Mouse (Mus musculus) intestine, postnatal 0 days (tissue): ENCODE data around the gene Fignl2. TPM values are rescaled to one million over a fixed set of nuclear protein-coding genes. Genes with fewer than 3 reads are reported as not detected.

Experiments
- ATAC-seq: fragments of 200-750 bp; cut with Nextera tagmentation; 2 replicates; pipeline ENCODE4 v1.8.0; 2017; ENCODE audit warnings: mild to moderate bottlenecking, moderate TSS enrichment, moderate library complexity
- H3K27ac ChIP-seq: fragments of 300-500 bp; sonication (generic); 2 replicates; pipeline ENCODE4 v1.5.1; 2014; ENCODE audit warnings: mild to moderate bottlenecking, low read depth, low read length, moderate library complexity
- H3K27me3 ChIP-seq: fragments of 300-500 bp; sonication (generic); replicated peaks from 2 replicates; pipeline ENCODE4 v1.6.1; 2014; ENCODE audit warnings: low read length, mixed read lengths; ENCODE audit not compliant: control insufficient read depth, insufficient read depth
- H3K36me3 ChIP-seq: fragments of 300-500 bp; sonication (generic); 2 replicates; pipeline ENCODE4 v1.6.1; 2014; ENCODE audit warnings: mild to moderate bottlenecking, moderate library complexity; ENCODE audit not compliant: control insufficient read depth, insufficient read depth
- H3K4me1 ChIP-seq: fragments of 300-500 bp; sonication (generic); replicated peaks from 2 replicates; pipeline ENCODE4 v1.6.1; 2014; ENCODE audit warnings: antibody characterized with exemption, low read length, mixed read lengths; ENCODE audit not compliant: control insufficient read depth, insufficient read depth
- H3K4me2 ChIP-seq: fragments of 300-500 bp; sonication (generic); replicated peaks from 2 replicates; pipeline ENCODE4 v1.6.1; 2014; ENCODE audit warnings: low read depth, mild to moderate bottlenecking, moderate library complexity
- H3K4me3 ChIP-seq: fragments of 300-500 bp; sonication (generic); 2 replicates; pipeline ENCODE4 v1.5.1; 2014; ENCODE audit warnings: low read depth, low read length
- H3K9ac ChIP-seq: fragments of 300-500 bp; sonication (generic); 2 replicates; pipeline ENCODE4 v1.6.1; 2014; ENCODE audit warnings: mild to moderate bottlenecking, low read depth, low read length
- H3K9me3 ChIP-seq: fragments of 300-500 bp; sonication (generic); 2 replicates; pipeline ENCODE4 v1.6.1; 2016; ENCODE audit warnings: mixed run types; ENCODE audit not compliant: control insufficient read depth
- CTCF ChIP-seq: sonication (generic); IDR thresholded peaks from 2 replicates; pipeline ENCODE4 v1.5.1; 2016; ENCODE audit warnings: low read depth, mild to moderate bottlenecking, control low read depth, antibody characterized with exemption, moderate library complexity
- WGBS: fragments of 180-500 bp; shearing (Covaris S2); extraction: QIAGEN DNeasy Blood & Tissue Kit; methylation state at CpG from one replicate; pipeline ENCODE4 v1.1.7; 2014; 5-methylcytosine and 5-hydroxymethylcytosine counted together
- polyA plus RNA-seq: library from polyadenylated mRNA; unstranded; fragments of >200 nt; fragmentation: Nextera tagmentation; extraction: Ambion mirVana; gene quantifications from 2 replicates; pipeline ENCODE4 v1.2.1, GENCODE M21; 2015

Gene Fignl2
- polyA plus RNA-seq, 1 experiment from 2014 or later = 0.16 TPM

GRCm38 (mm10) chr15:101095392-101095791 is 17.0 kb upstream of the Fignl2 start:
- no peak overlapping the region for H3K9ac ChIP-seq
- no peak overlapping the region for H3K4me3 ChIP-seq
- no peaks in the 10 kb centered on the region for H3K36me3 ChIP-seq
- no peak for TF ChIP-seq CTCF
- H3K4me2 ChIP-seq = no peak overlapping the region
- no peaks in the 10 kb centered on the region for H3K4me1 ChIP-seq
- no peak overlapping the region for H3K27ac ChIP-seq
- 65% methylated on average over 3 of the region's 3 CpGs for WGBS
- H3K27me3 ChIP-seq = no peaks in the 10 kb centered on the region
- no peak for ATAC-seq
- no peaks in the 10 kb centered on the region for H3K9me3 ChIP-seq

GRCm38 (mm10) chr15:101094979-101095378 is 16.6 kb upstream of the Fignl2 start:
- H3K4me2 ChIP-seq = no peak overlapping the region
- no peaks in the 10 kb centered on the region for H3K9me3 ChIP-seq
- no peak for TF ChIP-seq CTCF
- H3K4me3 ChIP-seq = no peak overlapping the region
- 79% methylated on average over 9 of the region's 9 CpGs for WGBS
- H3K27ac ChIP-seq = no peak overlapping the region; the same call in 1 of the 2 replicates
- H3K36me3 ChIP-seq = no peaks in the 10 kb centered on the region
- ATAC-seq = no peak
- H3K9ac ChIP-seq = no peak overlapping the region
- H3K4me1 ChIP-seq = no peaks in the 10 kb centered on the region
- no peaks in the 10 kb centered on the region for H3K27me3 ChIP-seq

DNA sequence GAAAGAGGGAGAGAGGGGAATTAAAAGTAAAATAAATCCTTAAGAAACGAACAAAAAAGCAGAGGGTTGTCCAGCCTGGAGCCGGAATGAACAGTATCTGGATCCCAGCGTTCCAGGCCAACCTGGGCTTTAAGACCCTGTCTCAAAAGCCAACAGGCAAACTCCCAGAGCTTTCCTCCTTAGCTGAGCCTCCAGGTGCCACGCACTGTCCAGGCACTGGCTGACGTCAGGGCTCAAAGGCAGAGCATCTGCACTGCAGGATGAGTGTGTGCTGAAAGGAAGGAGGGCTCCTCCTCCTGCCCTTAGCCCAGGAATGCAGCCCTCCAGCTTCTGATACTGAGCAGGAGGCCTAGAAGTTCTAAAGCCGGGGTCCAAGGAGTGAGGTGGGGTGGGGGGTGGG is 15.6 kb upstream of the Fignl2 start:
- Histone ChIP-seq H3K4me1 (no peaks in the 10 kb centered on the region), H3K4me3 (no peak overlapping the region), H3K27me3 (no peaks in the 10 kb centered on the region), H3K9me3 (no peaks in the 10 kb centered on the region), H3K9ac (no peak overlapping the region), H3K36me3 (no peaks in the 10 kb centered on the region), H3K27ac (no peak overlapping the region), H3K4me2 (no peak overlapping the region)
- 65% methylated on average over 6 of the region's 6 CpGs for WGBS
- TF ChIP-seq CTCF = no peak
- no peak for ATAC-seq

DNA sequence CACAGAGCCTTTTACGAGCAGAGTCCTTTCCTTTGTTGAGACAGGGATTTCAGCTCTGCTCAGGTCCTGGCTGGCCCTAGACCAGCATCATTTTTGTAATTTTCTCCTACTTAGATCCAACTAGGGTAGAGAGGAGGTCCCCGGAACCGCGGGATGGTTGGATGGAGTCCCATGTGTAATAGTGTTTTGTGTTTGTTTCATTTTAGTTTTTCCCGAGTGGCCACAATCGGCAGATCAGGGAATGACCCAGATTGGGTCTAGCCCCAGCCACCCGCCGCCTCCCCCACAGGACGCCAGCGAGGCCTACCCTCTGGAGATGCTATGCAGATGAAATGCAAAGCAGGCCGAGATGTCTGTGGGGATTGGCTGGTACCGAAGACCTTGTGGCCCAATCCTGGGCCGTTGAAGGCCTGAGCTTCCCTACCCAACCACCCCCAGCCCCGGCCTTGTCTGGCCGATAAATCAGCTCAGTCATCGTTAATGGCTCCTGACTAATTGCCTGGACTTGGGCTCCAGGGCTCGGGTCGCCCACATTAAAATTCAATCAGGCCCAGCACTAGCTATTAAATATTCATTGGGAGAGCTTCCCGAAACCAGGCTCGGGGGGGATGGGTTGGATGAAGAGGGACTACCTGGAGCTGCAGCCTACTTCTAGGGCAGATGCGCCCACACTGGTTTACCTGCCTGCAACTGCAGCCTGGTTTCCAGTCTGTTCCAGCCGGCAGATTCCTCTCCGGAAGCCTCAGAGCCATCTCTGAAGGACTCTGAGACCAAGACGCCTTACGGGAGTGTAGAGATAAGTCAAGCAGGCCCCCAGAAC is 14.7 kb upstream of the Fignl2 start:
- Histone ChIP-seq H3K4me2 (no peak overlapping the region), H3K27ac (no peak overlapping the region), H3K4me1 (no peaks in the 10 kb centered on the region), H3K9me3 (no peaks in the 10 kb centered on the region), H3K4me3 (no peak overlapping the region), H3K36me3 (no peaks in the 10 kb centered on the region), H3K9ac (no peak overlapping the region), H3K27me3 (no peaks in the 10 kb centered on the region)
- no peak for ATAC-seq
- 49% methylated on average over 25 of the region's 25 CpGs for WGBS
- TF ChIP-seq CTCF = no peak

- no peak overlapping the region for H3K27ac ChIP-seq
- H3K27me3 ChIP-seq = no peaks in the 10 kb centered on the region
- no peak overlapping the region for H3K4me3 ChIP-seq
- no peak overlapping the region for H3K4me2 ChIP-seq
- WGBS = 60% methylated on average over 14 of the region's 14 CpGs
- no peaks in the 10 kb centered on the region for H3K9me3 ChIP-seq
- no peaks in the 10 kb centered on the region for H3K4me1 ChIP-seq
- H3K9ac ChIP-seq = no peak overlapping the region
- H3K36me3 ChIP-seq = no peaks in the 10 kb centered on the region
- ATAC-seq = no peak
- TF ChIP-seq CTCF = no peak
Measured at GRCm38 (mm10) chr15:101092121-101092828, 13.9 kb upstream of the Fignl2 start.

DNA sequence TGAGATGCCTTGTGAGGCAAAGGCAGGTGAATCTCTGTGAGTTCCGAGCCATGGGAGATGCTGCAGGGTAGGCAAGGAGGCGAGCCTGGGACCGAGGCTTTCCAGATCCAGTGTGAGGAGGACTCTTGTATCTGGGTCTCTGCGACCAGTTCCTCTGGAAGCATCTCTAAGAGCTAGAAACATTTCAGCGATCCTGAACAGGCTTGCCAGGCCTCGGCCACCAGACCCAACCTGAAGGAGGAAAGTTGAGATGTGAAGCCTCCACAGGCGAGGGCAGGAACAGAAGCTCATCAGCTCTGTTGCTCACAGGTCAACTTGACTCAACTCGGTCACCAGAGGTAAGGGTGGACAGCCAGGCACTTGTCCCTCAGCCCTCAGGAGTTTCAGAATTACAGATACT is 13.2 kb upstream of the Fignl2 start:
- Histone ChIP-seq H3K27ac (no peak overlapping the region), H3K4me1 (no peaks in the 10 kb centered on the region), H3K4me3 (no peak overlapping the region), H3K36me3 (no peaks in the 10 kb centered on the region), H3K27me3 (no peaks in the 10 kb centered on the region), H3K9me3 (no peaks in the 10 kb centered on the region), H3K4me2 (no peak overlapping the region), H3K9ac (no peak overlapping the region)
- TF ChIP-seq CTCF = no peak
- WGBS = 94% methylated on average over 8 of the region's 8 CpGs
- no peak for ATAC-seq
